Mouse (Mus musculus) neural tube, embryonic 14.5 days (tissue): ENCODE data around the gene Gm2956. TPM values are rescaled to one million over a fixed set of nuclear protein-coding genes. Genes with fewer than 3 reads are reported as not detected.
"Not testable (repeated sequence)": the region's sequence is repeated elsewhere in the genome, so short reads cannot be mapped to it uniquely, and the experiment has no call there.

Experiments
- ATAC-seq: fragments of 200-750 bp; cut with Nextera tagmentation; 2 replicates; pipeline ENCODE4 v1.8.0; 2017; ENCODE audit warnings: low read depth, mild to moderate bottlenecking, moderate TSS enrichment, moderate library complexity
- H3K27ac ChIP-seq: fragments of 300-500 bp; sonication (generic); 2 replicates; pipeline ENCODE4 v1.5.1; 2014; ENCODE audit warnings: low read depth, mild to moderate bottlenecking, control low read depth, low read length, moderate library complexity, mixed read lengths
- H3K27me3 ChIP-seq: fragments of 300-500 bp; sonication (generic); 2 replicates; pipeline ENCODE4 v1.6.1; 2014; ENCODE audit warnings: low read length; ENCODE audit not compliant: control insufficient read depth, insufficient read depth
- H3K36me3 ChIP-seq: fragments of 300-500 bp; sonication (generic); 2 replicates; pipeline ENCODE4 v1.6.1; 2014; ENCODE audit warnings: low read length, mixed read lengths; ENCODE audit not compliant: control insufficient read depth, insufficient read depth
- H3K4me1 ChIP-seq: fragments of 300-500 bp; sonication (generic); 2 replicates; pipeline ENCODE4 v1.6.1; 2014; ENCODE audit warnings: low read length; ENCODE audit not compliant: control insufficient read depth, insufficient read depth
- H3K4me2 ChIP-seq: fragments of 300-500 bp; sonication (generic); 2 replicates; pipeline ENCODE4 v1.6.1; 2014; ENCODE audit warnings: mild to moderate bottlenecking, low read depth, low read length, control low read depth
- H3K4me3 ChIP-seq: fragments of 300-500 bp; sonication (generic); 2 replicates; pipeline ENCODE4 v1.5.1; 2014; ENCODE audit warnings: low read depth, low read length, control low read depth, mixed read lengths
- H3K9ac ChIP-seq: fragments of 300-500 bp; sonication (generic); replicated peaks from 2 replicates; pipeline ENCODE4 v1.6.1; 2014; ENCODE audit warnings: low read depth, mild to moderate bottlenecking, control low read depth, low read length, mixed read lengths
- H3K9me3 ChIP-seq: fragments of 300-500 bp; sonication (generic); 2 replicates; pipeline ENCODE4 v1.6.1; 2016; ENCODE audit warnings: low read length; ENCODE audit not compliant: control insufficient read depth
- WGBS: fragments of 180-500 bp; shearing (Covaris S2); extraction: QIAGEN DNeasy Blood & Tissue Kit; methylation state at CpG from one replicate; pipeline ENCODE4 v1.1.7; 2014; 5-methylcytosine and 5-hydroxymethylcytosine counted together
- polyA plus RNA-seq: library from polyadenylated mRNA; unstranded; fragments of >200 nt; fragmentation: Nextera tagmentation; extraction: Ambion mirVana; gene quantifications from 2 replicates; pipeline ENCODE4 v1.2.1, GENCODE M21; 2014

The Gm2956 gene
- polyA plus RNA-seq: 0.28 and 0.48 TPM in 2 replicates

GRCm38 (mm10) chr14:3332087-3332677, at the start of gene Gm2956:
Gene Gm2956 (plus strand): TSS chr14:3332627.
- Histone ChIP-seq H3K9ac (0 out of 2 replicates have a peak within 1 kb of the TSS, but pooled peaks have one; percentile 25), H3K4me3 (peak within 1 kb of the TSS; percentile 32), H3K4me2 (peak within 1 kb of the TSS; percentile 38; the same call in 1 of the 2 replicates)
- not testable (repeated sequence) for H3K9me3 ChIP-seq, H3K27me3 ChIP-seq, H3K4me1 ChIP-seq, H3K27ac ChIP-seq, H3K36me3 ChIP-seq, ATAC-seq
- WGBS: 0% methylated on average over 2 of the region's 37 CpGs

- H3K36me3 ChIP-seq, H3K27ac ChIP-seq, H3K4me1 ChIP-seq, H3K9me3 ChIP-seq, H3K4me3 ChIP-seq, H3K9ac ChIP-seq, H3K27me3 ChIP-seq, ATAC-seq: not testable (repeated sequence)
- WGBS: 2% methylated on average over 4 of the region's 8 CpGs
- peak overlapping the region; percentile 26; the same call in 1 of the 2 replicates for H3K4me2 ChIP-seq
These were observed 979 bp downstream of the Gm2956 start for GRCm38 (mm10) chr14:3333406-3333805.

GRCm38 (mm10) chr14:3394793-3395192, 62.4 kb downstream of the Gm2956 start, which contains the start of gene Gm10413:
Gene Gm10413 (plus strand): TSS chr14:3395093.
- H3K9ac ChIP-seq, H3K27ac ChIP-seq, H3K4me2 ChIP-seq, H3K36me3 ChIP-seq, ATAC-seq, H3K4me3 ChIP-seq, H3K27me3 ChIP-seq, H3K9me3 ChIP-seq, H3K4me1 ChIP-seq: not testable (repeated sequence)
- no CpG with 5 or more reads among the region's 2 CpGs for WGBS

Other genes with a start within 250 kb of the Gm2956 start
- gene Gm10340, start 198.6 kb upstream of the Gm2956 start, polyA plus RNA-seq: not detected in 2 replicates
- 0.29 and 0.61 TPM in 2 replicates for gene Gm5795, start 144.4 kb upstream of the Gm2956 start, polyA plus RNA-seq
- 26.4 and 29.5 TPM in 2 replicates for gene D830030K20Rik, start 124.1 kb upstream of the Gm2956 start, polyA plus RNA-seq
- gene Gm10413, start 62.5 kb downstream of the Gm2956 start, polyA plus RNA-seq: not detected in 2 replicates
- gene Gm10409, start 80.0 kb downstream of the Gm2956 start, polyA plus RNA-seq: 21.2 and 26.3 TPM in 2 replicates
- 9.2 and 12.1 TPM in 2 replicates for gene Gm3005, start 95.5 kb downstream of the Gm2956 start, polyA plus RNA-seq
- not detected in 2 replicates for gene Gm10408, start 116.8 kb downstream of the Gm2956 start, polyA plus RNA-seq